7 mouse cellular contexts compared by ENCODE assay signal in the genomic region with DNA sequence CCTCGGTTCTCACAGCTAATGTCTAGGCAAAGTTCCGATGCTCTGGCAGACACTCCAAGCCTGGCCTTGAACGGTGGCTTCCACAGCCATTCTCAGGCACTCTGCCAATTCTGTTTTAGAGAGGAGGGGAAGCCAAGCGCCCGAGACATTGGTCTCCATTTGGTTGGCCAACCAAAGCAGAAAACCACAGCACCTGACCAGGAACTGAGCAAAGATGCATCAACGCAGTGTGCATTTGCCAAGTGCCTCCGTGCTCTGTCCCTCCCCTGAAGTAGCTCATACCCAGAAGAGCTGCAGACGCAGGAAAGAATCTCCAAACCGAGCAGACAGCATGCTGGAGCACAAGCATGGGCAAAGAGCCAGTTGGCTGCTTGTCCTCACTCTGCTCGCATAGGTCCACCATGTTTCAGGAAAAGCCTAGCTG. TPM values are rescaled to one million over a fixed set of nuclear protein-coding genes. Genes with fewer than 3 reads are reported as not detected.
DNase-seq lines count a peak whose midpoint lies in the region; ATAC-seq and TF ChIP-seq lines count a peak whose summit lies in the region.

No protein-coding gene starts in this region.

- H3K27me3 ChIP-seq in cerebellum, adult 2 months (ENCODE audit: control insufficient read depth, insufficient read depth, low read length), result no peaks in the 10 kb centered on the region; the same call in 1 of the 2 replicates
- H3K27me3 ChIP-seq in intestine, embryonic 16.5 days (replicated peaks; ENCODE audit: control insufficient read depth, insufficient read depth, low read length), result 0 out of 2 replicates have a peak, but pooled peaks cover 5% of the 10 kb centered on the region
- H3K27me3 ChIP-seq in liver, embryonic 12.5 days (replicated peaks), result peaks cover 42% of the 10 kb centered on the region

- H3K9ac ChIP-seq in intestine, embryonic 16.5 days (ENCODE audit: low read depth, low read length), result no peak overlapping the region
- no peak overlapping the region for H3K9ac ChIP-seq in liver, embryonic 12.5 days

- TF ChIP-seq POLR2A in cerebellum, adult 2 months (IDR thresholded peaks at IDR 0.05; ENCODE audit: borderline replicate concordance, insufficient read depth, low read length), result no peak

- no peak for ATAC-seq in intestine, embryonic 16.5 days
- no peak for ATAC-seq in liver, embryonic 12.5 days

- peaks cover 5% of the 10 kb centered on the region; the same call in 1 of the 2 replicates for H3K4me1 ChIP-seq in cerebellum, adult 2 months (ENCODE audit: control insufficient read depth, insufficient read depth, low read length)
- H3K4me1 ChIP-seq in intestine, embryonic 16.5 days (ENCODE audit: control insufficient read depth, insufficient read depth, low read length), result peaks cover 19% of the 10 kb centered on the region
- peaks cover 35% of the 10 kb centered on the region for H3K4me1 ChIP-seq in liver, embryonic 12.5 days

- H3K4me3 ChIP-seq in cerebellum, adult 2 months (replicated peaks; ENCODE audit: insufficient read depth, low read depth, low read length), result no peak overlapping the region
- H3K4me3 ChIP-seq in intestine, embryonic 16.5 days (ENCODE audit: low read length), result no peak overlapping the region
- H3K4me3 ChIP-seq in liver, embryonic 12.5 days, result no peak overlapping the region

- TF ChIP-seq CTCF in cerebellum, adult 2 months (IDR thresholded peaks at IDR 0.05; ENCODE audit: borderline replicate concordance, insufficient read depth, low read depth, low read length), result no peak

- no peaks in the 10 kb centered on the region for H3K36me3 ChIP-seq in intestine, embryonic 16.5 days (ENCODE audit: control insufficient read depth, insufficient read depth, low read length)
- H3K36me3 ChIP-seq in liver, embryonic 12.5 days, result no peaks in the 10 kb centered on the region

- H3K27ac ChIP-seq in cerebellum, adult 2 months (ENCODE audit: insufficient read depth, low read length), result no peak overlapping the region
- peak overlapping the region; percentile 37; the same call in 1 of the 2 replicates for H3K27ac ChIP-seq in intestine, embryonic 16.5 days (ENCODE audit: low read length)
- H3K27ac ChIP-seq in liver, embryonic 12.5 days, result no peak overlapping the region

- intact Hi-C loops in left cerebral cortex, postnatal 14 days (cut with DNase I), result no loop called here

- peak overlapping the region; percentile 25; the same call in 1 of the 2 replicates for H3K4me2 ChIP-seq in intestine, embryonic 16.5 days (ENCODE audit: low read depth, low read length)
- no peak overlapping the region for H3K4me2 ChIP-seq in liver, embryonic 12.5 days

- 4% methylated on average over 10 of the region's 10 CpGs for WGBS in cerebellum, adult 2 months
- 52% methylated on average over 10 of the region's 10 CpGs for WGBS in intestine, embryonic 16.5 days
- WGBS in liver, embryonic 12.5 days (ENCODE audit: insufficient replicate concordance), result 64% methylated on average over 10 of the region's 10 CpGs

- H3K9me3 ChIP-seq in intestine, embryonic 16.5 days (ENCODE audit: control insufficient read depth, low read length), result no peaks in the 10 kb centered on the region
- H3K9me3 ChIP-seq in liver, embryonic 12.5 days (replicated peaks), result no peaks in the 10 kb centered on the region

- peak; percentile 33 to 40 for DNase-seq in left cerebral cortex, postnatal 14 days (ENCODE audit: low spot score in 2 of 2)
- no peak for DNase-seq in left cerebral cortex, adult 11 months (ENCODE audit: low spot score)
- peak; percentile 25 to 26 for DNase-seq in adrenal gland, adult 18-20 months (ENCODE audit: low spot score in 2 of 2)
- DNase-seq in cerebellum, adult 2 months, result peak; percentile 47 to 63
- DNase-seq in testis, postnatal 10 days (ENCODE audit: low spot score), result peak; percentile 70

RNA-seq across cellular contexts. Expression of a gene that starts 4.6 kb away (rescaled TPM):
- 1 to 10 TPM; 2.8 to 2.9 TPM for total RNA-seq in left cerebral cortex, postnatal 14 days (2021)
- not detected for total RNA-seq in adrenal gland, adult 18-20 months (2021)
- polyA plus RNA-seq in cerebellum, adult 2 months (2012; rRNA removed), result 61.7 and 66.3 TPM in 2 replicates
- 11.5 and 12.1 TPM in 2 replicates for polyA plus RNA-seq in intestine, embryonic 16.5 days (2015; fragmentation: Nextera tagmentation; extraction: Ambion mirVana)
- 0.44 and 0.66 TPM in 2 replicates for polyA plus RNA-seq in liver, embryonic 12.5 days (2016; fragmentation: Nextera tagmentation; extraction: Ambion mirVana)

RNA-seq across cellular contexts. Expression of a gene that starts 43.7 kb away (rescaled TPM):
- total RNA-seq in left cerebral cortex, postnatal 14 days (2021), result 10 to 100 TPM; 46.8 to 53.1 TPM
- 10 to 100 TPM; 41.4 to 54.2 TPM for total RNA-seq in adrenal gland, adult 18-20 months (2021)
- 79.5 and 92.0 TPM in 2 replicates for polyA plus RNA-seq in cerebellum, adult 2 months (2012; rRNA removed)
- 206 and 241 TPM in 2 replicates for polyA plus RNA-seq in intestine, embryonic 16.5 days (2015; fragmentation: Nextera tagmentation; extraction: Ambion mirVana)
- polyA plus RNA-seq in liver, embryonic 12.5 days (2016; fragmentation: Nextera tagmentation; extraction: Ambion mirVana), result 188 and 195 TPM in 2 replicates

RNA-seq across cellular contexts. Expression of a gene that starts 44.1 kb away (rescaled TPM):
- total RNA-seq in left cerebral cortex, postnatal 14 days (2021), result 10 to 100 TPM; 40.1 to 40.5 TPM
- total RNA-seq in adrenal gland, adult 18-20 months (2021), result 10 to 100 TPM; 39.8 to 50.0 TPM
- 31.9 and 33.5 TPM in 2 replicates for polyA plus RNA-seq in cerebellum, adult 2 months (2012; rRNA removed)
- polyA plus RNA-seq in intestine, embryonic 16.5 days (2015; fragmentation: Nextera tagmentation; extraction: Ambion mirVana), result 26.9 and 29.0 TPM in 2 replicates
- 15.3 and 15.7 TPM in 2 replicates for polyA plus RNA-seq in liver, embryonic 12.5 days (2016; fragmentation: Nextera tagmentation; extraction: Ambion mirVana)
